Mouse (Mus musculus): Measurements from ENCODE around the gene Ackr4.

Gene Ackr4

DNA sequence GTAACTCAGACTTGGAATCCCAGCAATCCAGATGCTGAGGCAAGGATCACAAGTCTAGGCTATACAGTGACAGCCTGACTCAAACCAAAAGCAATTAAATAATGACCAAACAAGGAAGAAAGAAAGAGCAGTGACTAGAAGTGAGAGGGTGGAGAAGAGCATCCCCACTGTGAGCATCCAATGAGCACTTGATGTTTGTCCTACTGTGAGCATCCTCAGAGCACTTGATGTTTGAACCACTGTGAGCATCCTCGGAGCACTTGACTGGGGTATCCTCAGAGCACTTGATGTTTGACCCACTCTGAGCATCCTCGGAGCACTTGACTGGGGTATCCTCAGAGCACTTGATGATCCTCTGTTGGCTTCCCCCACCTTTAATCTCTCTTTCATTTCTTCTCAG is 21.7 kb downstream of the Ackr4 start:
- DNase-seq = no peak

DNA sequence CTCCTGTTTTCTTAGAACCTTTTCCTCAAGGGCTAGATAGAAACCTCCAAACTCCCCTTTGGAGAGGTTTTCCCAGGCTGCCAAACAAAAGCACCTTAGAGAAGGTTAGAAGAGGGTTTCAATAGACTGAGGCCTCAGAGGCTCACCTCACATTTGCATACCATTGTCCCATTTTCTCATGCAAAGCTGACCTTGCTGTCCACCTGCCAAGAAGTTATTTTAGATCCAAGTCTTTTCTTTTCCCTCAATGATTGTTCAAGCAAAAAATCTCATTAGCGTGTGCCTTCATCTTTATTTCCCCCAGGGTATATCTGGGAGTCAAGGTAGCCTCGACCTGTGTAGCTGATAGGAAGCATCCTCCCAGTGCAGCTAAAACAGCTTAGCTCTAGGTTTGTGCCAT is 23.8 kb downstream of the Ackr4 start:
- no peak for DNase-seq

DNA sequence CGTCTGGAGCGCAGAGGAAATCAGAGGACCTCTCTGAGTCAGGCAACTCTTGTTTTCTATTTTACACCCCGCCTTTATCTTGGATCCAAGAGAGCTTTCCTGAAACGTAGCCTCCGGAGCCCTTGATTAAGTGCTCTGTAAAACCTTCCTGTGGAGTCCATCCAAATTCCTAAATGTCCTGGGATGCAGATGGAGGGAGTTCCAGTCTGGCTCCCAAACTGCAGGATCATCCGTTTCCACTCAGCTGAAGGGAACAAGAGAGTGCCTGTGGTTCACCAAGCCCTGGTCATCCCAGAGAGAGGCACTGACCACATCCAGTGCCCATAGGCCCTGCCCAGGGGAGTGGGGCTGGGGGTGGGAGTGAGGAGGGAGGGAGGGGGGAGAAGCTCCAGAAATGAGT is 24.4 kb downstream of the Ackr4 start:
- DNase-seq = no peak

DNA sequence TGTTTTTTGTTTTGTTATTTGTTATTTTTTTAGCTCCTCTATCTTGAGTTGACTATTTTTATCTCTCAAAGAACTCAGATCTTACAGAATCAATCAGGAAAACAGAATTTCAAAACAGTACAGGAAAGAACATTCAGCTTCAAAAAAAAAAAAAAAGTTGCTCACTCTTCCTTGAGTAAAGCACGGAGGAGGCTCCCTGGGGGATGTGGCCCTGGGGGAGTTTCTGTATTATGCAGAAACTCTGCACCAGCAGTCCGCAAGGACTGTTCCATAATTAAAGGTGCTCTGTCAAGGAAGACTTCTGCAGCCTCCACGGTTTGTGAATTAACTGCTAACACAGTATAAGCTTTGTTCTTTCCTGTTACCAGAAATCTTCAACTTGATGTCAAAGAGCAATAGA is 25.3 kb downstream of the Ackr4 start:
- no peak for DNase-seq

DNA sequence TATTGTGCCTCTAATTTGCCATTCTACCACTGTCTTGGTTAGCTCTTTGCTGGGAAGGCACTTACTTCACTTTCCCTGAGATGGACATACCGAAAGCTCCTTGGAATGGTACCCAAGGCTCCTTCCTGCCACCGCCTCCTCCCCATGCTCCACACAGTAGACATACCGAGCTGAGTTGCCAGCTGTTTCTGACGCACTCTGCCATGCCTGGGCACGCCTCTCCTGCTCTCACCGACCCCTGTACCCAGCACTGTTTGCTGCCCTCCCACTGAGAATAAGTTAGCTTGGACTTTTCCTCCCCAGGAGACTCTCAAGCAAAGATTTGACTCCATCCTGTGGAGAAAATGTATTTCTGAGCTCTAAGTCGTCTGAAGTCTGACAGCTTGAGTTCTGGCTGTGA is 25.9 kb downstream of the Ackr4 start:
- no peak for DNase-seq

DNA sequence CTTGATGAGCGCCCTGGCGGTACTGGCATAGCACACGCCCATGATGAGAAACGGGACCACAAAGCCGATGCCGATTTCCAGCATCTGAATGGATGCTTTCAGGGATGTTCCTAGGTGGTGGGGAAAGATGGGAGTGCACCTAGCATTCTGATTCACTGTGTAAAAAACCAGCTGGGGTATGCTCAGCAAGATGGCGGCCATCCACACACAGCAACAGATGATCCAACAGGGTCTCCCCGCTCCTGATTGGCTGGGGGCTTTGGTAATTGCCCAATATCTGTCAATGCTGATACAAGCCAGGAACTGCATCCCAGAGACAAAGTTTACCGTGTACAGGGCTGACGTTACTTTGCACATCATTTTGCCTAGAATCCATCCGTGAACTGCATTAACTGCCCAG is 27.7 kb downstream of the Ackr4 start:
- no peak for DNase-seq

DNA sequence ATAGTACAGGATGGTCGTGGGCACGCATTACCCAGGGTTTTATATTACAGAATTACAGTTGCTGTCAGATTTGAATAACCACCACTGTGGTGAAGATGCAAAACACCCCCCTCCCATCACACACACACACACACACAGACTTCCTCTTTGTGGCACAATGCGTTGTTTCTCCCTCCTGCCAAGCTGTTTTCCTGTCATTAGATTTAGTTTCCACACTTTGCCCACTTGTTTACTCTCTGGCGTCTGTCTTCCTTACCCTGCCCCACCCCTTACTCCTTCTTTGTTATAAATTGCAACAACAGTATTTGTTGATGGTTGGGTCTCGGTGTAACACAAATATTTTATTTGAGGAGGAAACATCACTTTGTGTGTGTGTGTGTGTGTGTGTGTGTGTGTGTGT is 28.5 kb downstream of the Ackr4 start:
- no peak for DNase-seq

DNA sequence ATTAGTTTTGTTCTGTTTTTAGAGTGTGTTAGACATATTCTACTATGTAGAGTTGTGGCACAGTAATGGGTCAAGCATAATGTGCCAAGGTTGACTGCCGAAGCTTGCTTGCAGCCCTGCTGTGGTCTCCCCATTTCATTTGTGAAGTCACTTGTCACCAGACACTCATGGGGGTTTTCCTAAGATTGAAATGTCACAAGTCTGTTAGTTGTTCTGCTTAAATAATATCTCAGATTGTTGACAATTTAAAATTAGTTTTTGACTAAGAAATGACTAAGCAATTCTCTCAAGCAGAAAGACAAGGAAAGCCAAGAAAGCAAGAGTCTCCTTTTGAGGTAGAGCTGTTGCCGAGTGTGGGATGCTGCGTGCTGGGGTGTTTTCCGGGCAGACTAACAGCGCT is 33.8 kb downstream of the Ackr4 start:
- DNase-seq = no peak

DNA sequence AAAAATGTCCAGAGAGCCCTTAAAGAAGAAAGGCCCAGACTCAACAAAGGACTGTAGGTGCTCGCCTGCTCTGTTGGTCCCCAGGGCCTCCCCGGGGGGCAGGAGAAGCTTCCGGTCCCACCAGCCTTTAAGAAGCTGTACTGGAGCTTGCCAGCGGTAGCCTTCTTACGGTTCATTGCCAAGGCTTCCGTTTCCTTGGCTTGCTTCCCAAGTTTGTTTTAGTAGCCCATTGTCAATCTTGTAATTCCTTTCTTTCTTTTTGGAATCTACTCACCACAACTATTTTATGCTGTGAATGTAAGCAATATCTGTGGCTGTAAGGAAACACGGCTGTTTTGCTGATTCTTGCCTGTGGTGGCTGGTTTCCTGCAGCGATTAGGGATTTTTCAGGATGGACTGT is 38.2 kb downstream of the Ackr4 start:
- DNase-seq = no peak

DNA sequence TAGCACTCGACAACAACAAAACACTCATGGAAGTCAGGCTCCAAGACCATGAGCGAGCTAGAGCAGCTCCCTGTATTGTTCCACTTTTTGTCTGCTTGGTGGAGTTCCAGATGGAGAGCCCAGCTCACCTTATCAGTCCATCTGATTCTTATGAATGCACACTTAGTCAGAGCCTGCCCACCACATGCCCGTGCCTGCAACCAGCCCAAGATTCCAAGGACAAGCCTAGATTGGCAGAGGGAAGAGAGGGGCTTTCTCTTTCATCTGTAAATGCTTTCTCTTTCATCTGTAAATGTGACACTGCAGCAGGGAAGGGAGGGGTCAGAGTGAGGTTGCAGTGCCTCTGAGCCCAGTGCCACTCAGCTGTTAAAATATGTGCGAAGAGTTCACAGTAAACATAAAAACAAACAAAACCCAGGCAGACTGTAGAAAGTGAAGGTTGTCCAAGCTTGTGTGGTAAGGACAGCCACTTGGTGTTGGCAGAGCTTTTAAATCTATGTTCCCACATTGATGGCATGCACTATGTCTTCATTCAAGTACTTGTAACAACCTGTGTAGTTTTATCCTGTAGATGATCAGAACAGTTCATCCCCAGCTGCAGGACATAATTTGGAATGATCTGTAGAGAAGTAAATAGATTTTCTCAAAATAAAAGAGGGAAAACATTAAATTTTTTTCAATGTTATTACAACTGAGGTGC is 40.9 kb downstream of the Ackr4 start:
- no peak for DNase-seq

DNA sequence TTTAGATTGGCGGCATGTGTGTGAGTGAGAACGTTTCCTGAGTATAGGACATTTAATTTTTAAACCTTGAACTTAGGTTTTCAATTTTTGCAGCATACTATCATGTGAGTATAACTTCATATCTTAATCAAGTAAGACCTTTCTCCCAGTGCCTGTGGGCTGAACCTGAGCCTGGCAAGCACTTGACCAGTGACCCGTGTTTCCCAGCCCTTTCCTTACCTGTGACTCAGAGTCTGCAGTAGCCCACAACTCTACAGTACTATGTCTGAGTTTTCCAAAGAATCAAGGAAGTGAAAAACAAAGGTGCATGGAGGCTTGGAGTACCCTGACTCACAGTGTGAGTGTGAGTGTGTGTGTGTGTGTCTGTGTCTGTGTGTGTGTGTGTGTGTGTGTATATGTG is 46.7 kb downstream of the Ackr4 start:
- DNase-seq = no peak

DNA sequence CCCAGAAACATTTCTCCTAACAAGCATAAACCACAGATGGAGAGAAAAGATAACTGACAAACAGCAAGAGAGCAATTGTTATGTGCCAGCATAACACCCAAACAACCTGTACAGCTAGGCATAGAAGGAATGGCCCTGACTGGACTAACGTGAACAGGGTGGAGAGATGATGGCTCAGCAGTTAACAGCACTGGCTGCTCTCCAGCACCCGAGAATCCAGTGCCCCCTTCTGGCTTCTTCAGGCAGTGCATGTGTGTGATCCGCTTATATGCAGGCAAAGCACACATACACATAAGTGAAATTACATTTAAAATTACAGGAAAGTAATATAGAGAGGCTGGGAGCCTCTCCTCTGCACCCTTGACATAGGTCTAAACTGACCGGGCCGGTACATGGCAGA is 47.4 kb downstream of the Ackr4 start:
- no peak for DNase-seq

DNA sequence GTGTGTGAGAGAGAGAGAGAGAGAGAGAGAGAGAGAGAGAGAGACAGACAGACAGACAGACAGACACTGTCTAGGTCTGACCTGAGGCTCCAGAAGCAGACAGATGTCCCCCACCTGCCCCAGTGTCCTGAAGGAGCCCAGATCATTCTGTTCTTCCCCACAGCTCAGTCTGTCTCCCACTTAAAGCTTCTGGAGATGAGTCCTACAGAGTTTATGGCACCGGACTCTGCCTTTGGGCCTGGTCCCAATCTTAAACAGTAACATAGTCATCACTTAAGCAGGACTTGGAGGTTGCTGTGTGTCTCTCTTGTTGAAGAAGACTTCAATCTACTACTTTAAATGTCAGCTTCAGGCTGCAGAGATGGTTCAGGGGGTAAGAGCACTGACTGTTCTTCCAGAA is 48.0 kb downstream of the Ackr4 start:
- DNase-seq = no peak

DNA sequence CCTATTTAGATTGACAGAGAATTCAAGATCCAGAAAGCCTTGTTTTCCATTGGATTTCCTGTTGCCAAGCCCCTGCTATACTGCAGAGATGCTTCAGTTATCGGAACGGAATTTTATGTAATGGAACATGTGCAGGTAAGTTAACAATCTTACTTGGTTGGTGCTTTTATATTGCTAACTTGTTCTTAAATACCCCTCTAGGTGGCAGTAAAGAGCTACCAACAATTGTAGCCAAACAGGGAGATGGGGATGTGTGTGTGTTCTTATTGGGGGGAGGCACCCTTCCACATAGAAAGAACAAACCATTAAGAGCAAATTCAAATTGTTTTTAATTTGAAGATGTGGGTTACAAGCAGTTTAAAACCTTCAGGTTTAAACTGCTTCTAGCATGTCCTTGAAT is 50.9 kb downstream of the Ackr4 start:
- DNase-seq = no peak

DNA sequence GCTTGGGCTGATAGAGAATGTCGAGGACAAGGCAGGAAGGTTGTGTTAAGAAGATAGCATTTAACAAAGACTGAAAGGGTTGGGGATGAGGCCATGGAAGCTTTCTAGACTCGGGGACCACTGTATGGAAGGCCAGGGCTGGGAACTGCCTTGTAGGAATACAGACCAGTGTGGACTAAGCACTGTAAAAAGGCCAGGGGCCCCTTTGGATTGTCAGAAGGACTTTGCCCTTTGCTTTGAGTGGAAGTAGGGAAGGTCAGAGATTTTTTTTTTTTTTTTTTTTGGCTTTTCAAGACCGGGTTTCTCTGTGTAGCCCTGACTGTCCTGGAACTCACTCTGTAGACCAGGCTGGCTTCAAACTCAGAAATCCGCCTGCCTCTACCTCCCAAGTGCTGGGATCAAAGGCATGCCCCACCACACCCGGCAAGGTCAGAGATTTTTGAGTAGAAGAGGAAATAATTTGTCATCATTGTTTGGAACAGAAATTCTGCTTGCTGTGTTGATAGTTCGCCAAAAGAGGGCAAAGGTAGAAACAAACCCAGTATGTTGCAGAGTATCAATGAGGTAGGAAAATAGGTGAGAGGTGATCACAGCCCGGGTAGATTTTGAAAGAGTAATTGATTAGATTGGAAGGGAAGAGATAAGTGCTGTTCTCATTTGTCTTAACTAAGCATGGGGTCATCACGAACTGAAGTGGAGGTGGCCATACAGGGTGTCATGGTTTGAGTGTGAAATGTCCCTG is 55.7 kb downstream of the Ackr4 start:
- no peak for DNase-seq

DNA sequence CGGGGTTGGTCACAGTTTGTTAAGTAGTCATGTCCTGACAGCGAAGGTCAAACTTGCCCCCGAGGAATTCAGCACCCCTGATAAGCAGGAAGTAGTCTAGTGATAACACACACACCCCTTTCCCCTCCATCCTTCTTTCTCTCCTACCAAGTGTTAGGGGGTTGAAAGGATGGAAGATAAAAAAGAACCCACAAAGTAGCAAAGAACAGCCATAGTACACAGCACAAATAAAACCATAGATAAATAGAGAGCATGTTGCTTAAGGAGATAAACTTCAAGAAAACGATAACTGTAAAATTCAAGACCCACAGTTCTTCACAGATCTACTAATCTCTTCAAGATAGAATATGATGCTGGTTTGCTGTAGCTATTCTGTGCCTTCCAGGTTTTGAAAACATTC is 56.5 kb downstream of the Ackr4 start:
- no peak for DNase-seq

DNA sequence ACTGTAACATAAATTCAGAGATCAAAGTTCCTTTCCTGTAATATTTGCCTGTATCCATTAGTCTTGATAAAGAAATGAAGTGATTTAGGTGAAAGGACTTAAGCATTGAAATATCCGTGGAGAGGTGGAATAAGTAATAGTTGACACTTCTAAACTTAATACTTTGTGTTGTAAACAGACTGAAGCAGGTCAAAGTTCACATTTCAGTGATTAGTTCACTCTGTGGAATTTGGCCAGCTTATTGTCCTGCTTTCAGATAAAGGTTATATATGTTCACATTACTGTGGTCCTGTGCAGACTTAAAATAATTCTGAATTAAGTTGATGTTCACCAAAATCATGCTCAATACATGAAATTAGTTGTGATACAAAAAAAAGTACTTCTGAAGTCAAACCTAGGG is 62.2 kb downstream of the Ackr4 start:
- DNase-seq = no peak

DNA sequence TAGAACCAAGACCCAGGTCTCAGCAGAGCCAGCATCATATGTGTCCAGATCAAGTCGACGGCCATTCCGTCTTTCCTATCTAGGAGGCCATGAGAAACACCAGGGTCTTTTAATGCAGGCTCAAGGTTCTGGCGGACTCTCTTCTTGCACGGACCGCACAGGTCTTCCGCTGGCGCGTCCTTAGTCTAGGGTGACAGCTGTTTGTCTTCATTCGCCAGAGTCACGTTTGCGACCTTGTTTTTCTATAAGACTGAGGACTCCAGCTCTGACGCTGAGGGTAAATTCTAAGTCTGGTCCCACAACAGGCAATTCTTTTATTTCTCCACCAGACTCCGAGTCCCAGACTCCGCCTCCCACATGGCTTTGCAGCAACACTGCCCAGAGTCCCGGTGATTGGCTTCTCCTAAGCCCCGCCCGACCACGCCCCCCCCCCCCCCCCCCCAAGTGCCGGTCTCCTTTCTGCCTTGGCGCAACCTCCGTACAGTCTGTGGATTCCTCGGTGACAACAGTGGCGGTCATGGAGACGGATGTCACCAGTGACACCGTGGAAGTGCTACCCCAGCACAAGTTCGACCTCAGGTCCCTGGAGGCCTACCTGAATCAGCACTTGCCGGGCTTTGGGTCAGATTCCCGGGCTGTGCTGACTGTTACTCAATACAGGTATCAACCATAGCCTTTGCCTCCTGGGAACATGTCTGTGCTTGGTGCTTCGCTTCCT is 63.3 kb downstream of the Ackr4 start, which contains the start of gene Acad11:
Gene Acad11 (plus strand): TSS at position 134 of the 718 bp plus-strand sequence.
- DNase-seq = peak; percentile 92

DNA sequence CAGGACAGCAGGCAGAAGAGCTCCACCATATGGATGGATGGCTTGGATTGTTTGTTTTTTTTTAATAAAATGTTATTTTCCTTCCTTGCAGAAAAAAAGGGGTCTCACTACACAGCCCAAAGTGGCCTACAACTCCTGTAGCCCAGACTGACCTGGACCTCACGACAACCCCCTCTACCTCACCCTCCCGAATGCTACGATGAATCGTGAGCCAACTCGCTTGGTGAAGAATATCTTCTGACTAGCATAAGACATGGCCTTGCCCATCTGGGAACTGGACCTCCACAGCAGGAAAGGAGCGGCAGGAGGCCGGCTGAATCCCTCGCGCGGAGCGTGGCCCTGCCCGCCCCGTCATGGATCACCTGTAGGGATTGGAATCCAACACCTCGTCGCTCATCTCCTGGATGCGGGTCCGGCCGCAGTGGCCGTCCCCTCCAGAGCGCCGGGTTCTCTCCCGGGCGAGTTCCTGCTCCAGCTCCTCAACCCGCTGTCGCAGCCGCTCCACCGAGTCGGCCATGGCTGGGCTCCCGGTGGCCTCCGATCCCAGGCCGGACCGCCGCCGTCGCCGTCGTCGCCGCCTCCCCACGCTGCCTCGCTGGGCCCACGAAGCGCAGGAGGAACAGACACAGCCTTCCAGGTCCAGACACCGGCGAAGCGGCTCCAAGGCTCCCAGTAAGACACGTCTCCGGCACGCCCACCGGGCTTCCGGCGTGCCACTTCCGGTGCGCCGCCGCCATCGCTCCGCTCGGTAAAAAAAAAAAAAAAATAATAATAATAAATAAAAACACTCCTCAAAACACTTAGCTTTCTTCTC is 64.1 kb downstream of the Ackr4 start, which contains the start of gene Uba5:
Gene Uba5 (minus strand): TSS at position 705 of the 814 bp plus-strand sequence.
- no peak for DNase-seq

DNA sequence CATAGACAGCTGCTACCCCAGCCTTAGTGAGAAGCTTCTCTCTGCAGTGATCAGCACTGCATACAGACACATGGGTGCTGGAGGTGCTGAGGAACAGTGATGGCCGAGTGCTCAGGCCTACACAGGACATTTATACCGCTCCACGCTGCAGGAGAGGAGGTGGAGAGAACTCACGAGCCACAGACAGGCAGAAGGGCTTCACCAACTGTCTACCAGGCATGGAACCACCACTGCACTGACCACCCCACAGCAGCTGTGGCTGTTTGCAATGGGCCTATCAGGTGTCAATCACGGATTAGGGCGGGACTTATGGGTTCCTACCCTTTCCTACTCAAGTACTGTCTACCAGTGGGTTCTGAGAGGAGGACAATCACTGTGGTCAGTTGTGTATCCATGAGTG is 75.7 kb downstream of the Ackr4 start:
- no peak for DNase-seq

DNA sequence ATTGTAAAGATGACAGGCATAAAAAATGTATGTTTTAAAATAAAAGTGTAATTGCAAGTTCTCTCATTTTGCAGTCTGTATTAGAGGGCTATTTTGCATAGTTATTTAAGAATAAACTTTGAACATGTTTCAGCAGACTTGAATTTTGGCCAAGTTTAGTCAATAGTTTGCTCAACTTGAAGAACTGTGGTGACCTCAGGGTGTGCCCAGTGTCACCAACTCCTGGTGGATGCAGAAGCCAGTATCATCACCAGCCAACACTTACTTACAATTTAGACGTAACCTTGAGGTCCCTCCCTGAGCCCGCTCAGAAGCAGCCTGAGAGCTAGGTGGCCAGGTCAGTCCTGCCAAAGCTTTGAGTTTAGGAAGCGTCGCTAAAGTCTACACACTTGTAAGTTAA is 83.1 kb downstream of the Ackr4 start:
- DNase-seq = no peak

DNA sequence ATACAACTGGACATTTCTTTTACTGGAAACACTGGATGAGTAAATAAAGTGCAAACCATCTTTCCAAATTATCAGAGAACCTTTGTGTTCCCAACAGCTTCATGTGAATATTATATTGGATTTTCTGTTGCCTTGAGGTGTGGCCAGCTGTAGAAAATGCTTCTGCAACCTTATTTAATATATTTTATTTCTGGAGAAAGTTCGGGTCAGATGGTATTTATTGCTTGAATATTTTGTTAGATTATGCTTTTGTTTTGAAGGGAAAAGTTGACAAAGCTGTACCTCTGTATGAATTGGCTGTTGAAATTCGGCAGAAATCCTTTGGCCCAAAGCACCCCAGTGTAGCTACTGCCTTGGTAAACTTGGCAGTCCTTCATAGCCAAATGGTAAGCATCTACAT is 86.4 kb downstream of the Ackr4 start, which contains the start of gene Gm28305:
Gene Gm28305 (plus strand): TSS at position 301 of the 400 bp plus-strand sequence.
- DNase-seq = no peak

DNA sequence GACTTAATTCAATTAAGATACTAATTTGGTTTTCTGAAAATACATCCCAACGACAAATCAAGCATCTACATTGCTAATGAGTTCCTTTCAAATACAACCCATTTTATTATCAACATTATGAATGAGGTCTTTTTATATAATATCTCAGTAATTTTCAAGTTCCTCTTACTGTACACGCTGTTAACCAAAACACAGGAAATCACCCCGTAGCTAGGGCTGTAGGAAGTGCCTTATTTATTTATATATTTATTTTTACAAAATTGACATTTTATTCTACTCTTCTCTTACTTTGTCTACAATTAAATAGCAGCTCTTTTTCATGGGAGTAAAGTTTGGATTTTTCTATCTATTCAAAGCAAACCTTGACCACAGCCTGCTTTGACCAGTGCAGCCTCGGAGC is 87.0 kb downstream of the Ackr4 start:
- no peak for DNase-seq

All from cerebellum, adult 8-10 months (tissue).